ENCODE assay signal across 7 mouse cellular contexts in genomic region chr4:141242651-141243241, GRCm38 (mm10). TPM values are rescaled to one million over a fixed set of nuclear protein-coding genes. Genes with fewer than 3 reads are reported as not detected.
DNase-seq lines count a peak whose midpoint lies in the region; ATAC-seq and TF ChIP-seq lines count a peak whose summit lies in the region.

No protein-coding gene starts in this region.

- no peak for TF ChIP-seq CTCF in liver, adult 2 months (IDR thresholded peaks at IDR 0.05; ENCODE audit: low read depth, low read length)
- no peak for TF ChIP-seq CTCF in lung, adult 2 months (IDR thresholded peaks at IDR 0.05; ENCODE audit: insufficient read depth, low read length)
- no peak for TF ChIP-seq CTCF in thymus, adult 2 months (IDR thresholded peaks at IDR 0.05; ENCODE audit: borderline replicate concordance, control insufficient read depth, extremely low read depth, insufficient read depth, low read length, poor library complexity)

- peaks cover 38% of the 10 kb centered on the region for H3K4me1 ChIP-seq in liver, adult 2 months (ENCODE audit: control insufficient read depth, insufficient read depth, low read length)
- H3K4me1 ChIP-seq in intestine, embryonic 14.5 days (replicated peaks; ENCODE audit: control insufficient read depth, insufficient read depth, low read length) = peaks cover 57% of the 10 kb centered on the region
- H3K4me1 ChIP-seq in lung, adult 2 months (ENCODE audit: control insufficient read depth, insufficient read depth, low read length) = peaks cover 21% of the 10 kb centered on the region
- peaks cover 7% of the 10 kb centered on the region for H3K4me1 ChIP-seq in thymus, adult 2 months (replicated peaks; ENCODE audit: control insufficient read depth, insufficient read depth, low read length)

- peak; percentile 63 for DNase-seq in liver, adult 2 months (ENCODE audit: extremely low read depth, low read depth, low spot score)
- DNase-seq in liver = no peak
- peak; percentile 39 for DNase-seq in embryo, embryonic 9.5 days (ENCODE audit: extremely low spot score)
- DNase-seq in intestine, embryonic 14.5 days (ENCODE audit: low spot score) = no peak
- peak; percentile 66 for DNase-seq in lung, adult 2 months
- no peak for DNase-seq in thymus, adult 2 months

- H3K9ac ChIP-seq in liver, adult 2 months (ENCODE audit: low read depth, low read length) = 0 out of 2 replicates have a peak overlapping the region, but pooled peaks have one; percentile 22
- H3K9ac ChIP-seq in intestine, embryonic 14.5 days (ENCODE audit: low read length) = peak overlapping the region; percentile 38; the same call in 1 of the 2 replicates

- H3K9me3 ChIP-seq in intestine, embryonic 14.5 days (ENCODE audit: control insufficient read depth, low read length) = no peaks in the 10 kb centered on the region

- H3K4me3 ChIP-seq in liver, adult 2 months (ENCODE audit: insufficient read depth, low read depth, low read length) = no peak overlapping the region; the same call in 1 of the 2 replicates
- H3K4me3 ChIP-seq in intestine, embryonic 14.5 days (ENCODE audit: low read depth, low read length) = peak overlapping the region; percentile 19; the same call in 1 of the 2 replicates
- no peak overlapping the region for H3K4me3 ChIP-seq in lung, adult 2 months (replicated peaks; ENCODE audit: extremely low read depth, low read depth, low read length)
- H3K4me3 ChIP-seq in thymus, adult 2 months (ENCODE audit: control insufficient read depth, insufficient read depth, low read length) = no peak overlapping the region

- H3K27ac ChIP-seq in liver, adult 2 months (replicated peaks; ENCODE audit: insufficient read depth, low read depth, low read length) = peak overlapping the region; percentile 3
- peak overlapping the region; percentile 62; the same call in 1 of the 2 replicates for H3K27ac ChIP-seq in intestine, embryonic 14.5 days (ENCODE audit: low read depth)
- H3K27ac ChIP-seq in thymus, adult 2 months (ENCODE audit: control insufficient read depth, insufficient read depth, low read length) = no peak overlapping the region

- WGBS in liver, adult 2 months = 26% methylated on average over 11 of the region's 11 CpGs
- WGBS in intestine, embryonic 14.5 days = 14% methylated on average over 11 of the region's 11 CpGs
- whole genome bisulfite sequencing in lung, adult 2 months = 13% methylated on average over 11 of the region's 11 CpGs
- 41% methylated on average over 11 of the region's 11 CpGs for WGBS in thymus, adult 2 months

- H3K27me3 ChIP-seq in liver, adult 2 months (ENCODE audit: control insufficient read depth, insufficient read depth, low read length) = no peaks in the 10 kb centered on the region
- peaks cover 69% of the 10 kb centered on the region for H3K27me3 ChIP-seq in intestine, embryonic 14.5 days (replicated peaks; ENCODE audit: control insufficient read depth, insufficient read depth, low read length)
- H3K27me3 ChIP-seq in thymus, adult 2 months (ENCODE audit: control insufficient read depth, insufficient read depth, low read length) = peaks cover 22% of the 10 kb centered on the region

- H3K4me2 ChIP-seq in intestine, embryonic 14.5 days (ENCODE audit: low read length) = peak overlapping the region; percentile 45

- H3K79me2 ChIP-seq in liver, adult 2 months (ENCODE audit: control insufficient read depth, insufficient read depth, low read length) = peaks cover 10% of the 10 kb centered on the region; the same call in 1 of the 2 replicates

- peak; percentile 19; the same call in 1 of the 2 replicates for ATAC-seq in intestine, embryonic 14.5 days (replicated peaks; ENCODE audit: low FRiP score, low TSS enrichment, low read depth)
- ATAC-seq in megakaryocyte progenitor cell, adult 5-6 weeks (replicated peaks; ENCODE audit: poor library complexity) = no peak

- H3K36me3 ChIP-seq in liver, adult 2 months (ENCODE audit: control insufficient read depth, insufficient read depth, low read length) = peaks cover 4% of the 10 kb centered on the region; the same call in 1 of the 2 replicates
- no peaks in the 10 kb centered on the region for H3K36me3 ChIP-seq in intestine, embryonic 14.5 days (ENCODE audit: control insufficient read depth, insufficient read depth, low read length)
- H3K36me3 ChIP-seq in thymus, adult 2 months (ENCODE audit: control insufficient read depth, insufficient read depth, low read length) = no peaks in the 10 kb centered on the region

- TF ChIP-seq POLR2A in liver, adult 2 months (IDR thresholded peaks at IDR 0.05; ENCODE audit: extremely low read depth, insufficient read depth, low read length) = no peak
- TF ChIP-seq POLR2A in lung, adult 2 months (IDR thresholded peaks at IDR 0.05; ENCODE audit: borderline replicate concordance, extremely low read depth, low read depth, low read length) = 0 out of 2 replicates have a peak, but pooled peaks have one; percentile 5
- TF ChIP-seq POLR2A in thymus, adult 2 months (IDR thresholded peaks at IDR 0.05; ENCODE audit: control insufficient read depth, extremely low read depth, insufficient read depth, low read length, poor library complexity) = no peak

RNA-seq across cellular contexts. Expression of gene Arhgef19, which starts 3.4 kb away (rescaled TPM):
- 14.4 and 25.8 TPM in 2 replicates for total RNA-seq in liver, adult 2 months (2014; rRNA removed)
- 34.3 and 64.4 TPM in 2 replicates for polyA plus RNA-seq in liver, adult 2 months (2012; rRNA removed)
- 14.2 and 15.8 TPM in 2 replicates for polyA plus RNA-seq in intestine, embryonic 14.5 days (2014; fragmentation: Nextera tagmentation; extraction: Ambion mirVana)
- polyA plus RNA-seq in lung, adult 2 months (2012; rRNA removed) = 11.5 and 15.3 TPM in 2 replicates
- not detected in 2 replicates for total RNA-seq in megakaryocyte progenitor cell, adult 5-6 weeks (2015)
- not detected in 2 replicates for total RNA-seq in megakaryocyte progenitor cell, adult 5-6 weeks (2017)
- 2.6 and 2.8 TPM in 2 replicates for polyA plus RNA-seq in thymus, adult 2 months (2012; rRNA removed)

RNA-seq across cellular contexts. Expression of gene Rsg1, which starts 29.0 kb away (rescaled TPM):
- total RNA-seq in liver, adult 2 months (2014; rRNA removed) = 0.40 and 0.55 TPM in 2 replicates
- 0.40 and 0.50 TPM in 2 replicates for polyA plus RNA-seq in liver, adult 2 months (2012; rRNA removed)
- polyA plus RNA-seq in intestine, embryonic 14.5 days (2014; fragmentation: Nextera tagmentation; extraction: Ambion mirVana) = 4.6 and 4.9 TPM in 2 replicates
- polyA plus RNA-seq in lung, adult 2 months (2012; rRNA removed) = 1.9 and 3.7 TPM in 2 replicates
- total RNA-seq in megakaryocyte progenitor cell, adult 5-6 weeks (2015) = 0.73 and 1.4 TPM in 2 replicates
- total RNA-seq in megakaryocyte progenitor cell, adult 5-6 weeks (2017) = 1.8 and 3.5 TPM in 2 replicates
- 3.5 and 3.6 TPM in 2 replicates for polyA plus RNA-seq in thymus, adult 2 months (2012; rRNA removed)

RNA-seq across cellular contexts. Expression of gene Epha2, which starts 58.3 kb away (rescaled TPM):
- 7.7 and 9.3 TPM in 2 replicates for total RNA-seq in liver, adult 2 months (2014; rRNA removed)
- polyA plus RNA-seq in liver, adult 2 months (2012; rRNA removed) = 11.6 and 12.0 TPM in 2 replicates
- 3.4 and 3.5 TPM in 2 replicates for polyA plus RNA-seq in intestine, embryonic 14.5 days (2014; fragmentation: Nextera tagmentation; extraction: Ambion mirVana)
- polyA plus RNA-seq in lung, adult 2 months (2012; rRNA removed) = 54.0 and 68.8 TPM in 2 replicates
- 0.46 and 0.49 TPM in 2 replicates for total RNA-seq in megakaryocyte progenitor cell, adult 5-6 weeks (2015)
- total RNA-seq in megakaryocyte progenitor cell, adult 5-6 weeks (2017) = 0.14 and 0.50 TPM in 2 replicates
- 3.6 and 3.9 TPM in 2 replicates for polyA plus RNA-seq in thymus, adult 2 months (2012; rRNA removed)

Comparison
In these comparisons a context has a peak if more than half of its experiments do, and no peak if none do; other contexts are left out.
1. DNase-seq: peak in liver, adult 2 months (single experiment), embryo, embryonic 9.5 days (single experiment) and lung, adult 2 months (single experiment); none in liver (single experiment), intestine, embryonic 14.5 days (single experiment) and thymus, adult 2 months (single experiment).